Mouse (Mus musculus): ENCODE data around the gene Ppp1r14b. TPM values are rescaled to one million over a fixed set of nuclear protein-coding genes. Genes with fewer than 3 reads are reported as not detected.

Gene Ppp1r14b
- total and polyA plus RNA-seq, 2 experiments from 2014 or later: 201 to 226 TPM

DNA sequence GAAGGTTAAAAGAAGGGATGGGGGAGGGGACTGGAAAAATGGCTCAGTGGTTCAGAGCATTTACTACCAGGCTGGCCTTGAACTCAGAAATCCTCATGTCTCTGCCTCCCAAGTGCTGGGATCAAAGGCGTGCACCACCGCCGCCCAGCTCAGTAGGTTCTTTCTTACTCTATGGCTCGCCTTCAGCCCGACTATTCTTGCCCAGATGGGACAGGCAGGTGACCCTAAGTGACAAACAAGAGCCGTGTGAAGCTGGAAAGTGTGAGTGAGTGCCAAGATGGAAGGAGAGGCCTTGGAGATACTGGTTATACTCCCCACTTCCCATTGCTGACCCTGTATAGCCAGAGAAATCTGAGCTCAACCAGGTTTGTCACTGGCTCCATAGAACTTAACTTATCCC is 31.1 kb upstream of the Ppp1r14b start:
- peaks cover 14% of the 10 kb centered on the region for H3K36me3 ChIP-seq (ENCODE audit: insufficient read depth)
- no peak overlapping the region for H3K4me3 ChIP-seq (ENCODE audit: low read depth, low read length)
- peaks cover 20% of the 10 kb centered on the region for H3K4me1 ChIP-seq (ENCODE audit: insufficient read depth)
- no peaks in the 10 kb centered on the region for H3K27me3 ChIP-seq (ENCODE audit: insufficient read depth, low read length)
- no peak overlapping the region for H3K27ac ChIP-seq (ENCODE audit: low read depth, low read length)
- H3K4me2 ChIP-seq (ENCODE audit: low read depth): no peak overlapping the region
- WGBS: 91% methylated on average over 6 of the region's 6 CpGs
- no peak for DNase-seq
- H3K9me3 ChIP-seq (ENCODE audit: low read length): no peaks in the 10 kb centered on the region
- no peak for ATAC-seq
- TF ChIP-seq CTCF (IDR thresholded peaks at IDR 0.05; ENCODE audit: low read depth): no peak
- no peak overlapping the region for H3K9ac ChIP-seq

DNA sequence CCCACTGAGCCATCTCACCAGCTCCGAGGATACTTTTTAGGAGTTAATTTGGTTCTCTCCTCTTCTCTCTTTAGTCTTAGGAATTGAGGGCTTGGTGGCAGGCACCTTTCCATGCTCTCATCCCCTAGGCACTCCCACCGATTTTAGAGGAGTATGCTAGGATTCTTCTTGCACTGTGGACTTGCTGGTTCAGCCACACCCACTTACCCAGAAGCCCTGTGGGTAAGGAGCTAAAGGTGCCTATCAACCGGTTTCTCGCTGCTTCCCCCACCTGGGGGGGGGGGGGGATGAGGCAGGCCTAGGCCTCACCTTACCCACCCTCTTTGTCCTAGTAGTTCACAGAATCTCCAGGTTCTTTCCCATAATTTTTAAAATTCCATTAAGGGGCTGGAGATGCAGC is 27.0 kb upstream of the Ppp1r14b start:
- no peak overlapping the region for H3K9ac ChIP-seq
- H3K4me3 ChIP-seq (ENCODE audit: low read depth, low read length): no peak overlapping the region
- H3K36me3 ChIP-seq (ENCODE audit: insufficient read depth): peaks cover 14% of the 10 kb centered on the region; the same call in 1 of the 2 replicates
- H3K4me2 ChIP-seq (ENCODE audit: low read depth): no peak overlapping the region
- 54% methylated on average over 4 of the region's 4 CpGs for WGBS
- no peak overlapping the region for H3K27ac ChIP-seq (ENCODE audit: low read depth, low read length)
- no peaks in the 10 kb centered on the region for H3K9me3 ChIP-seq (ENCODE audit: low read length)
- DNase-seq (no peak), ATAC-seq (no peak)
- no peak for TF ChIP-seq CTCF (IDR thresholded peaks at IDR 0.05; ENCODE audit: low read depth)
- no peaks in the 10 kb centered on the region for H3K27me3 ChIP-seq (ENCODE audit: insufficient read depth, low read length)
- peaks cover 11% of the 10 kb centered on the region for H3K4me1 ChIP-seq (ENCODE audit: insufficient read depth)

DNA sequence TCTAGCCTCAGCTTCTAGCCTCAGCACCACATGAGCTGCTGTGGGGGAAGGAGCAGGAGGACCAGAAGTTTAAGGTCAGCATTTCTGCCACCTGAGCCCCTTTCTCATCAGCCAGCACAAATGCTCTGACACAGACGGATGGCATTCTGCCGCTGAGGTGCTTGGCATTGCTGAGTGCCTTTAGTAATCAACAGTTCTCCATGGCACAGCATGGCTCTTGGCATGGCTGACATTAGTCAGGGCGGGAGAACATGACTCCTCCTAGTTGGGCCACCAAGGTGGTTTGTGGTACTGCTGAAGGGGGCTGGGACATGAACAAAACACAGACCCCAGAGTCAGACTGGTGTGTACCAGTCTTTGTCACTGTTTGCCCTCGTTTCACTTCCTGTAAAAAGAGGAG is 26.6 kb upstream of the Ppp1r14b start:
- DNase-seq: no peak

GRCm38 (mm10) chr19:6949532-6949931 is 25.2 kb upstream of the Ppp1r14b start:
- no peaks in the 10 kb centered on the region for H3K9me3 ChIP-seq (ENCODE audit: low read length)
- ATAC-seq (no peak), DNase-seq (no peak)
- H3K27me3 ChIP-seq (ENCODE audit: insufficient read depth, low read length): no peaks in the 10 kb centered on the region
- TF ChIP-seq CTCF (IDR thresholded peaks at IDR 0.05; ENCODE audit: low read depth): no peak
- H3K36me3 ChIP-seq (ENCODE audit: insufficient read depth): peaks cover 14% of the 10 kb centered on the region; the same call in 1 of the 2 replicates
- no peak overlapping the region for H3K9ac ChIP-seq
- WGBS: 94% methylated on average over 5 of the region's 5 CpGs
- no peak overlapping the region for H3K27ac ChIP-seq (ENCODE audit: low read depth, low read length)
- no peak overlapping the region for H3K4me3 ChIP-seq (ENCODE audit: low read depth, low read length)
- no peak overlapping the region for H3K4me2 ChIP-seq (ENCODE audit: low read depth)
- H3K4me1 ChIP-seq (ENCODE audit: insufficient read depth): peaks cover 12% of the 10 kb centered on the region; the same call in 1 of the 2 replicates

More for the DNA sequence above, 26.6 kb upstream of the Ppp1r14b start:
- 75% methylated on average over 4 of the region's 4 CpGs for WGBS
- no peak overlapping the region for H3K4me3 ChIP-seq (ENCODE audit: low read depth, low read length)
- H3K36me3 ChIP-seq (ENCODE audit: insufficient read depth): peaks cover 14% of the 10 kb centered on the region; the same call in 1 of the 2 replicates
- TF ChIP-seq CTCF (IDR thresholded peaks at IDR 0.05; ENCODE audit: low read depth): no peak
- no peak overlapping the region for H3K4me2 ChIP-seq (ENCODE audit: low read depth)
- H3K4me1 ChIP-seq (ENCODE audit: insufficient read depth): peaks cover 12% of the 10 kb centered on the region
- no peak for ATAC-seq
- H3K9me3 ChIP-seq (ENCODE audit: low read length): no peaks in the 10 kb centered on the region
- no peak overlapping the region for H3K27ac ChIP-seq (ENCODE audit: low read depth, low read length)
- H3K9ac ChIP-seq: no peak overlapping the region
- H3K27me3 ChIP-seq (ENCODE audit: insufficient read depth, low read length): no peaks in the 10 kb centered on the region

- no peak for TF ChIP-seq CTCF (IDR thresholded peaks at IDR 0.05; ENCODE audit: low read depth)
- H3K9ac ChIP-seq: peak overlapping the region; percentile 62; the same call in 1 of the 2 replicates
- H3K27me3 ChIP-seq (ENCODE audit: insufficient read depth, low read length): no peaks in the 10 kb centered on the region
- no peaks in the 10 kb centered on the region for H3K9me3 ChIP-seq (ENCODE audit: low read length)
- 57% methylated on average over 5 of the region's 5 CpGs for WGBS
- ATAC-seq: no peak
- no peak for DNase-seq
- peaks cover 14% of the 10 kb centered on the region; the same call in 1 of the 2 replicates for H3K36me3 ChIP-seq (ENCODE audit: insufficient read depth)
- peak overlapping the region; percentile 92 for H3K4me2 ChIP-seq (ENCODE audit: low read depth)
- peak overlapping the region; percentile 46 for H3K4me3 ChIP-seq (ENCODE audit: low read depth, low read length)
- H3K27ac ChIP-seq (ENCODE audit: low read depth, low read length): no peak overlapping the region
- peaks cover 12% of the 10 kb centered on the region; the same call in 1 of the 2 replicates for H3K4me1 ChIP-seq (ENCODE audit: insufficient read depth)
These were observed 24.8 kb upstream of the Ppp1r14b start for GRCm38 (mm10) chr19:6949951-6950350.

DNA sequence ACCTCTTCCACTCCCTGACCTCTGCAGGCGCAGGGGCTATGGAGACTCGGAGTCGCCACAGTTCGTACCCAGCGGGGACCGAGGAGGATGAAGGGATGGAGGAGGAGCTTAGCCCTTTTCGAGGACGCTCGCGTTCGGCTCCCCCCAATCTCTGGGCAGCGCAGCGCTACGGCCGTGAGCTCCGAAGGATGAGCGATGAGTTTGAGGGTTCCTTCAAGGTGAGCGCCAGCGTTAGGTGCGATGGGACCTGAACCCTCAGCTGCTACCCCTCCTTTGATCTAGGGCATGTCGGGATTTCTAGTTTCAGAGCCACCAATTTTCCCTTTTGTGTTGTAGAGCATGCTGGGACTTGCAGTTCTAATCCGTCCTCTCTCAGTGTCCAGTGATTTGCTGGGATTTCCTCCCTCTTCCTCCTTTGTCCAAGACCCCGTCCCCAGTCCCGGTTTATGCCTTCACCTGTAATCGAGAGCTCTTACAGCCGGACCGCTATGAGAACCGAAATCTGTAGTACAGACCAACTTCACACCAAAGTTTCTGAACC is 24.1 kb upstream of the Ppp1r14b start:
- peak overlapping the region; percentile 46 for H3K4me3 ChIP-seq (ENCODE audit: low read depth, low read length)

GRCm38 (mm10) chr19:6951381-6951968 is 23.3 kb upstream of the Ppp1r14b start:
- peak; percentile 94 for DNase-seq
- peak overlapping the region; percentile 46 for H3K4me3 ChIP-seq (ENCODE audit: low read depth, low read length)
- no peak; the same call in 1 of the 2 replicates for TF ChIP-seq CTCF (IDR thresholded peaks at IDR 0.05; ENCODE audit: low read depth)
- H3K36me3 ChIP-seq (ENCODE audit: insufficient read depth): peaks cover 7% of the 10 kb centered on the region; the same call in 1 of the 2 replicates
- no peaks in the 10 kb centered on the region for H3K27me3 ChIP-seq (ENCODE audit: insufficient read depth, low read length)
- H3K9ac ChIP-seq: peak overlapping the region; percentile 62
- H3K9me3 ChIP-seq (ENCODE audit: low read length): no peaks in the 10 kb centered on the region
- under 1% methylated on average over 35 of the region's 35 CpGs for WGBS
- peak; percentile 92 for ATAC-seq
- peak overlapping the region; percentile 92 for H3K4me2 ChIP-seq (ENCODE audit: low read depth)
- H3K27ac ChIP-seq (ENCODE audit: low read depth, low read length): peak overlapping the region; percentile 79
- H3K4me1 ChIP-seq (ENCODE audit: insufficient read depth): peaks cover 12% of the 10 kb centered on the region; the same call in 1 of the 2 replicates

More for the DNA sequence above, 24.1 kb upstream of the Ppp1r14b start:
- peak; percentile 78 for DNase-seq
- peak overlapping the region; percentile 92 for H3K4me2 ChIP-seq (ENCODE audit: low read depth)
- peak overlapping the region; percentile 62 for H3K9ac ChIP-seq
- no peaks in the 10 kb centered on the region for H3K9me3 ChIP-seq (ENCODE audit: low read length)
- peak; percentile 60 for ATAC-seq
- H3K27ac ChIP-seq (ENCODE audit: low read depth, low read length): peak overlapping the region; percentile 79
- no peak for TF ChIP-seq CTCF (IDR thresholded peaks at IDR 0.05; ENCODE audit: low read depth)
- H3K36me3 ChIP-seq (ENCODE audit: insufficient read depth): peaks cover 14% of the 10 kb centered on the region; the same call in 1 of the 2 replicates
- WGBS: 2% methylated on average over 28 of the region's 28 CpGs
- no peaks in the 10 kb centered on the region for H3K27me3 ChIP-seq (ENCODE audit: insufficient read depth, low read length)
- H3K4me1 ChIP-seq (ENCODE audit: insufficient read depth): peaks cover 12% of the 10 kb centered on the region; the same call in 1 of the 2 replicates
